Mouse (Mus musculus) heart, embryonic 14.5 days (tissue): ENCODE data around the gene Prkch. TPM values are rescaled to one million over a fixed set of nuclear protein-coding genes. Genes with fewer than 3 reads are reported as not detected.
A peak's percentile ranks its signal among the peaks of the same experiment; 100 is the strongest.

Experiments used
- ATAC-seq: fragments of 200-750 bp; cut with Nextera tagmentation; 2 replicates; pipeline ENCODE4 v1.8.0; 2017; ENCODE audit warnings: low read depth, moderate TSS enrichment; ENCODE audit not compliant: insufficient number of reproducible peaks, insufficient read depth, low FRiP score
- H3K27ac ChIP-seq, 2 experiments: fragments of 200-500 bp in 1 of 2; fragments of 300-500 bp in 1 of 2; sonication (generic) in 1 of 2; replicated peaks in 1 of 2; 2 replicates each; pipeline ENCODE4 v1.5.1; 2012 to 2014; ENCODE audit warnings: low read depth in 2 of 2, low read length in 2 of 2, control low read depth in 1 of 2, mild to moderate bottlenecking in 1 of 2, mixed read lengths in 1 of 2; ENCODE audit not compliant: control insufficient read depth in 1 of 2, insufficient read depth in 1 of 2
- H3K27me3 ChIP-seq: fragments of 300-500 bp; sonication (generic); 2 replicates; pipeline ENCODE4 v1.6.1; 2014; ENCODE audit warnings: mild to moderate bottlenecking, low read length, control low read depth; ENCODE audit not compliant: control insufficient read depth, insufficient read depth
- H3K36me3 ChIP-seq: fragments of 300-500 bp; sonication (generic); 2 replicates; pipeline ENCODE4 v1.6.1; 2014; ENCODE audit warnings: mild to moderate bottlenecking, control low read depth, low read length, mixed read lengths; ENCODE audit not compliant: control insufficient read depth, insufficient read depth
- H3K4me1 ChIP-seq, 2 experiments: fragments of 200-500 bp in 1 of 2; fragments of 300-500 bp in 1 of 2; sonication (generic) in 1 of 2; 2 replicates each; pipeline ENCODE4 v1.6.1; 2012 to 2014; ENCODE audit warnings: low read length in 2 of 2, control low read depth in 1 of 2, mixed read lengths in 1 of 2; ENCODE audit not compliant: control insufficient read depth in 2 of 2, insufficient read depth in 2 of 2
- H3K4me2 ChIP-seq: fragments of 300-500 bp; sonication (generic); 2 replicates; pipeline ENCODE4 v1.6.1; 2014; ENCODE audit warnings: mild to moderate bottlenecking, low read length
- H3K4me3 ChIP-seq, 2 experiments: fragments of 200-500 bp in 1 of 2; fragments of 300-500 bp in 1 of 2; sonication (generic) in 1 of 2; 2 replicates each; pipeline ENCODE4 v1.5.1; 2012 to 2014; ENCODE audit warnings: low read length in 2 of 2, mild to moderate bottlenecking in 2 of 2, control low read depth in 1 of 2, low read depth in 1 of 2, moderate library complexity in 1 of 2; ENCODE audit not compliant: control insufficient read depth in 1 of 2, insufficient read depth in 1 of 2
- H3K9ac ChIP-seq: fragments of 300-500 bp; sonication (generic); 2 replicates; pipeline ENCODE4 v1.6.1; 2014; ENCODE audit warnings: mild to moderate bottlenecking, low read length
- H3K9me3 ChIP-seq: fragments of 300-500 bp; sonication (generic); 2 replicates; pipeline ENCODE4 v1.6.1; 2016; ENCODE audit warnings: low read length, control low read depth; ENCODE audit not compliant: control insufficient read depth
- WGBS: fragments of 180-500 bp; shearing (Covaris S2); extraction: QIAGEN DNeasy Blood & Tissue Kit; methylation state at CpG from one replicate; pipeline ENCODE4 v1.1.7; 2014; 5-methylcytosine and 5-hydroxymethylcytosine counted together
- polyA plus RNA-seq: library from polyadenylated mRNA; unstranded; fragments of >200 nt; fragmentation: Nextera tagmentation; extraction: Ambion mirVana; gene quantifications from 2 replicates; pipeline ENCODE4 v1.2.1, GENCODE M21; 2014

Prkch gene
- polyA plus RNA-seq, 1 experiment from 2014 or later, result 16.5 TPM

GRCm38 (mm10) chr12:73663421-73663820 lies 78.8 kb downstream of the Prkch start:
- H3K4me3 ChIP-seq, result no peak overlapping the region
- H3K27me3 ChIP-seq, result no peaks in the 10 kb centered on the region
- no peak overlapping the region for H3K4me2 ChIP-seq
- H3K9me3 ChIP-seq, result no peaks in the 10 kb centered on the region
- no peaks in the 10 kb centered on the region; a peak in 1 of 4 replicates for H3K4me1 ChIP-seq
- H3K27ac ChIP-seq, result peak overlapping the region in 1 of 2 experiments; percentile 49; a peak in 1 of 4 replicates
- no peak overlapping the region for H3K9ac ChIP-seq
- WGBS, result 60% methylated on average over 3 of the region's 3 CpGs
- no peaks in the 10 kb centered on the region for H3K36me3 ChIP-seq
- no peak; the same call in 1 of the 2 replicates for ATAC-seq

GRCm38 (mm10) chr12:73666701-73667100 lies 82.1 kb downstream of the Prkch start:
- ATAC-seq, result no peak
- H3K9me3 ChIP-seq, result no peaks in the 10 kb centered on the region
- WGBS, result 86% methylated on average over 2 of the region's 2 CpGs

GRCm38 (mm10) chr12:73667607-73668006 lies 83.0 kb downstream of the Prkch start:
- 65% methylated on average over 7 of the region's 7 CpGs for WGBS

More at GRCm38 (mm10) chr12:73666701-73667100, 82.1 kb downstream of the Prkch start:
- Histone ChIP-seq H3K4me1 (peaks cover 0 to 7% of the 10 kb centered on the region in 2 experiments), H3K4me2 (no peak overlapping the region), H3K36me3 (no peaks in the 10 kb centered on the region), H3K27me3 (no peaks in the 10 kb centered on the region), H3K9ac (no peak overlapping the region), H3K27ac (no peak overlapping the region), H3K4me3 (no peak overlapping the region)

GRCm38 (mm10) chr12:73670739-73671138 lies 86.1 kb downstream of the Prkch start:
- 68% methylated on average over 6 of the region's 6 CpGs for WGBS
- H3K27ac ChIP-seq, result peak overlapping the region in 1 of 2 experiments; percentile 69; a peak in 1 of 4 replicates
- no peaks in the 10 kb centered on the region for H3K36me3 ChIP-seq
- no peak overlapping the region for H3K9ac ChIP-seq
- H3K9me3 ChIP-seq, result no peaks in the 10 kb centered on the region
- no peak for ATAC-seq
- H3K4me1 ChIP-seq, result peaks cover 12 to 20% of the 10 kb centered on the region in 2 experiments
- no peak overlapping the region for H3K4me2 ChIP-seq
- H3K4me3 ChIP-seq, result no peak overlapping the region
- no peaks in the 10 kb centered on the region for H3K27me3 ChIP-seq

More at GRCm38 (mm10) chr12:73667607-73668006, 83.0 kb downstream of the Prkch start:
- Histone ChIP-seq H3K27ac (no peak overlapping the region), H3K9me3 (no peaks in the 10 kb centered on the region), H3K4me3 (no peak overlapping the region), H3K36me3 (no peaks in the 10 kb centered on the region), H3K4me2 (no peak overlapping the region), H3K9ac (no peak overlapping the region), H3K27me3 (no peaks in the 10 kb centered on the region), H3K4me1 (peaks cover 2 to 15% of the 10 kb centered on the region in 2 experiments)
- no peak for ATAC-seq

GRCm38 (mm10) chr12:73671540-73671939 lies 86.9 kb downstream of the Prkch start:
- Histone ChIP-seq H3K4me1 (peaks cover 12 to 20% of the 10 kb centered on the region in 2 experiments), H3K4me2 (no peak overlapping the region), H3K27me3 (no peaks in the 10 kb centered on the region), H3K27ac (peak overlapping the region; percentile 9 to 69; a peak in 2 of 4 replicates), H3K9me3 (no peaks in the 10 kb centered on the region), H3K9ac (no peak overlapping the region), H3K4me3 (no peak overlapping the region), H3K36me3 (no peaks in the 10 kb centered on the region)
- ATAC-seq, result no peak
- WGBS, result 49% methylated on average over 3 of the region's 3 CpGs

GRCm38 (mm10) chr12:73672007-73672406 lies 87.4 kb downstream of the Prkch start:
- Histone ChIP-seq H3K4me2 (no peak overlapping the region), H3K9ac (no peak overlapping the region)

GRCm38 (mm10) chr12:73673783-73674182 lies 89.2 kb downstream of the Prkch start:
- Histone ChIP-seq H3K9me3 (no peaks in the 10 kb centered on the region), H3K36me3 (no peaks in the 10 kb centered on the region), H3K27ac (no peak overlapping the region), H3K4me2 (no peak overlapping the region), H3K9ac (no peak overlapping the region), H3K4me1 (peaks cover 21 to 33% of the 10 kb centered on the region in 2 experiments), H3K27me3 (no peaks in the 10 kb centered on the region), H3K4me3 (no peak overlapping the region)
- no peak for ATAC-seq
- WGBS, result 67% methylated on average over 7 of the region's 7 CpGs

More at GRCm38 (mm10) chr12:73672007-73672406, 87.4 kb downstream of the Prkch start:
- Histone ChIP-seq H3K27ac (peak overlapping the region; percentile 9 to 69; a peak in 2 of 4 replicates), H3K4me3 (no peak overlapping the region), H3K4me1 (peaks cover 12 to 20% of the 10 kb centered on the region in 2 experiments), H3K9me3 (no peaks in the 10 kb centered on the region), H3K27me3 (no peaks in the 10 kb centered on the region), H3K36me3 (no peaks in the 10 kb centered on the region)
- no peak for ATAC-seq
- 58% methylated on average over 4 of the region's 4 CpGs for WGBS

GRCm38 (mm10) chr12:73675212-73675611 lies 90.6 kb downstream of the Prkch start:
- Histone ChIP-seq H3K9ac (no peak overlapping the region), H3K4me2 (no peak overlapping the region), H3K27me3 (no peaks in the 10 kb centered on the region), H3K36me3 (no peaks in the 10 kb centered on the region), H3K27ac (no peak overlapping the region), H3K4me3 (no peak overlapping the region), H3K4me1 (peaks cover 24 to 38% of the 10 kb centered on the region in 2 experiments), H3K9me3 (no peaks in the 10 kb centered on the region)
- ATAC-seq, result no peak
- WGBS, result 45% methylated on average over 4 of the region's 4 CpGs
